Mouse (Mus musculus) cerebellum, adult 11 months (tissue): Measurements from ENCODE around the gene Plxnd1.

Experiments used
- DNase-seq: peaks from one replicate; pipeline ENCODE4 v3.0.0; 2022

Gene Plxnd1

GRCm38 (mm10) chr6:115977810-115978209 lies 17.0 kb downstream of the Plxnd1 start:
- no peak for DNase-seq

GRCm38 (mm10) chr6:115975606-115976005 lies 19.2 kb downstream of the Plxnd1 start:
- DNase-seq = no peak

- DNase-seq = no peak
Measured at GRCm38 (mm10) chr6:115973881-115974662, 20.7 kb downstream of the Plxnd1 start.

GRCm38 (mm10) chr6:115973139-115973875 lies 21.5 kb downstream of the Plxnd1 start:
- no peak for DNase-seq

GRCm38 (mm10) chr6:115972083-115972764 lies 22.6 kb downstream of the Plxnd1 start:
- DNase-seq = no peak

GRCm38 (mm10) chr6:115971273-115972060 lies 23.3 kb downstream of the Plxnd1 start:
- no peak for DNase-seq

- DNase-seq = no peak
Measured at GRCm38 (mm10) chr6:115969952-115970351, 24.9 kb downstream of the Plxnd1 start.

GRCm38 (mm10) chr6:115969103-115969502 lies 25.7 kb downstream of the Plxnd1 start:
- DNase-seq = peak; percentile 49

GRCm38 (mm10) chr6:115968700-115969099 lies 26.1 kb downstream of the Plxnd1 start:
- DNase-seq = peak; percentile 44

- DNase-seq = peak; percentile 80
Measured at GRCm38 (mm10) chr6:115968086-115968485, 26.7 kb downstream of the Plxnd1 start.

- peak; percentile 53 for DNase-seq
Measured at GRCm38 (mm10) chr6:115967291-115967880, 27.4 kb downstream of the Plxnd1 start.

- DNase-seq = peak; percentile 30
Measured at GRCm38 (mm10) chr6:115966227-115966966, 28.4 kb downstream of the Plxnd1 start.

- peak; percentile 7 for DNase-seq
Measured at GRCm38 (mm10) chr6:115963656-115964055, 31.1 kb downstream of the Plxnd1 start.

GRCm38 (mm10) chr6:115962439-115963085 lies 32.2 kb downstream of the Plxnd1 start:
- DNase-seq = peak; percentile 25

GRCm38 (mm10) chr6:115961743-115962142 lies 33.1 kb downstream of the Plxnd1 start:
- DNase-seq = peak; percentile 13

- DNase-seq = no peak
Measured at GRCm38 (mm10) chr6:115960322-115960721, 34.5 kb downstream of the Plxnd1 start.

- peak; percentile 59 for DNase-seq
Measured at GRCm38 (mm10) chr6:115959151-115959691, 35.6 kb downstream of the Plxnd1 start.

GRCm38 (mm10) chr6:115958445-115958844 lies 36.4 kb downstream of the Plxnd1 start:
- no peak for DNase-seq

- DNase-seq = no peak
Measured at GRCm38 (mm10) chr6:115957681-115958080, 37.1 kb downstream of the Plxnd1 start.

- peak; percentile 84 for DNase-seq
Measured at GRCm38 (mm10) chr6:115956922-115957601, 37.7 kb downstream of the Plxnd1 start.
